Mouse (Mus musculus): ENCODE data around the gene Gfer.
A peak's percentile ranks its signal among the peaks of the same experiment; 100 is the strongest.
"Not testable (repeated sequence)": the region's sequence is repeated elsewhere in the genome, so short reads cannot be mapped to it uniquely, and the experiment has no call there.

Gene Gfer

DNA sequence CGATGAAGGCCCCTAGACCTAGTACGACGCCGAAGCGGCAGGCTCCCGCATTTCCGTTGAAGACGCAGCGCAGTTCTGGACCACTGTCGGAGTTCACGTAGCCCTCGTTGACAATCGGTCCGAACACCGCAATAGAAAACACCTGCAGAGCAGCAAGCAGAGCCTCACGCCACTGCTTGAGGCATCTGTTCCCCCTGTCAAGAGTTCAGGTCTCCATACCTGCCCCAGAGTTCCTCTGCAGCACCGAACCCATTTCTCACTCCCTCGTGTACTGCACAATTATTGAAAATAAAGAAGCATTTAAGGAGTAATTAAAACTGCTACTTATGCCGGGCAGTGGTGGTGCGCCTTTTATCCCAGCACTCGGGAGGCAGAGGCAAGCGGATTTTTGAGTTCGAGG is 8.4 kb downstream of the Gfer start:
- DNase-seq (ENCODE audit: low spot score in 2 of 2) = no peak

- DNase-seq (ENCODE audit: low spot score in 2 of 2) = peak in 1 of 2 experiments; percentile 39
These were observed 8.8 kb downstream of the Gfer start for GRCm38 (mm10) chr17:24687146-24687595.

DNA sequence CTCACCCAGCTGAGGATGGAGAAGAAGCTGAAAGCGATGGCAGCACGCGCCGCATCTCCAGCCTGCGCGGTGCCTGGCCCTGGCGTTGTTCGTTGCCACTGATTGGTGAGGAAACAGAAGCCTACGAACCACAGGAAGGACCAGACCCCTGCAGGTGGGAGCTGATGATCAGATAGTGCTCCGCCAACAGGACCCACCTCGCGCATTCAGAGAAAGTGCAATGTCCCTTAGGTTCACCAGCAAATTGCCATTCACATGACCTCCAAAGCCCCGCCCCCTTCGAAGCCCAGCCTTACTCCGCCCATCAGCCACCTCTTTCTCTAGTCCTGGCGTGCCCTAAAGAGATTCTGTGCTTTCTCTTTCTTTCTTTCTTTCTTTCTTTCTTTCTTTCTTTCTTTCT is 9.4 kb downstream of the Gfer start:
- no peak for DNase-seq (ENCODE audit: low spot score in 2 of 2)

- no peak for DNase-seq (ENCODE audit: low spot score in 2 of 2)
These were observed 18.4 kb downstream of the Gfer start for GRCm38 (mm10) chr17:24677500-24678080.

GRCm38 (mm10) chr17:24676877-24677276 is 19.1 kb downstream of the Gfer start:
- no peak for DNase-seq (ENCODE audit: low spot score in 2 of 2)

GRCm38 (mm10) chr17:24676187-24676586 is 19.8 kb downstream of the Gfer start:
- peak; percentile 67 to 77 for DNase-seq (ENCODE audit: low spot score in 2 of 2)

DNA sequence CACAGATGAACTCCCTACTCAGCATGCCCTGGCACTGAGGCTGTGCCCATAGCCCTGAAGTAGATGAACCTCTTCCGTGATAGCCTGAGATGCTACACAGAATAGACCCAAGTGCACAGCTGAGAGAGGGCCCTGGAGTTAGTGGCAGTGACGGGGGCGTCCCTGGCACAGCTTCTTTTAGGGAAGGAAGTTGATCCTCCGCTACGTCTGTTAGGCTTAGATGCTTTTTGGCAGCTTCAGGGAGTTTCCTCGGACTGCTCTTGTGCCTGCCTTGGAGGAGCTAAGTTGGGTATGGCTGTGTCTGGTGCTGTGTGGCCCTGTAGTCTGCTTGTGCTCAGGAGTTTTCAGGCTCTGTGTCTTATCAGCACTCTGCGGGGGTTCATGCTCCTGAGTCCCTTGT is 21.7 kb downstream of the Gfer start:
- peak; percentile 53 for DNase-seq (ENCODE audit: low spot score in 2 of 2)

DNA sequence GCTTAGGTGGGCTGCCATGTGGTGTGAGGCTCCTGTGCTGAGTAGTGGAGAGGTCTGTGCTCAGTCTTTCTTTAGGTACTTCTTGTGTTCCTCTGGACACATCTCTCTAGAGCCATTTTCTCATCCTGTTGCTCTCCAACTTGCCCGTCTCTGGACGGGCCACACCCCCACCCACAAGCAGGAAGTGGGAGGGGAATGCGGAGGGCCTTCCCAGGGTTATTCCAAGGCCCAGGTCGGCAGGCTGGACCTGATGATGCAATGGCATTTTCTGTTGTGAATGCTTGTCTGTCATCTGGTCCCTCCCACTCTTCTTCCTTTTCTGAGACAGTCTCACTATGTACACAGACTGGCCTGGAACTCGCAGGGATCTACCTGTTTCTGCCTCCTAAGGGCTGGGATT is 23.8 kb downstream of the Gfer start:
- DNase-seq (ENCODE audit: low spot score in 2 of 2) = no peak

GRCm38 (mm10) chr17:24671346-24671745 is 24.6 kb downstream of the Gfer start:
- DNase-seq (ENCODE audit: low spot score in 2 of 2) = no peak

- DNase-seq (ENCODE audit: low spot score in 2 of 2) = no peak
These were observed 25.6 kb downstream of the Gfer start for GRCm38 (mm10) chr17:24670246-24670844.

- peak; percentile 89 to 93 for DNase-seq (ENCODE audit: low spot score in 2 of 2)
These were observed 26.3 kb downstream of the Gfer start, which contains the start of gene Zfp598 for GRCm38 (mm10) chr17:24669545-24670245. Gene Zfp598, plus strand, starts transcription at chr17:24669687.

DNA sequence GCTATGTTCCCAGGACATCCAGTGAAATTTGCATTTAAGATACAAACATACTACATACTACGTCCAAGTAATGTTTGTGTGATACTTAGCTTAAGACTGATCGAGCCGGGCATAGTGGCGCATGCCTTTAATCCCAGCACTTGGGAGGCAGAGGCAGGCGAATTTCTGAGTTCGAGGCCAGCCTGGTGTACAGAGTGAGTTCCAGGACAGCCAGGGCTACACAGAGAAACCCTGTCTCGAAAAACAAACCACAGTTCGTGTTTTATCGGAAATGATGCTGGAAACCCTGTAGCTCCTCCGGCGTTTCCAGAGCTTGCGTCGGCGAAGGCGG is 26.8 kb downstream of the Gfer start:
- DNase-seq (ENCODE audit: low spot score in 2 of 2) = not testable (repeated sequence)

DNA sequence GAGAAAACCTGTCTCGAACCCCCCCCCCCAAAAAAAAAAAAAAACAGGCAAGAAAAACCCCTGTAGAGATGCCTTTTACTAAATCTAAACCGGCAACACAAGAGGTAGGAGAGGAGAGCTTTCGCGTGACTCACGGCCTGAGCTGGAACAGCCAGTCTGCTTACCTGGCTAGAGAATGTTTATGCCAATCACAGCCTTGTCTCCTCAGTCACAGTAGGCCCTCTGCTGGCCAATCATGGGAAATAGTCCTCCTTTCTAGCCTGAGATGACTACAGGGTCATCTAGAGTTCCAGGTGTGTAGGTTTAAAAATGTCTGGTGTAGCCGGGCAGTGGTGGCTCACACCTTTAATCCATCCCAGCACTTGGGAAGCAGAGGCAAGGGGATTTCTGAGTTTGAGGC is 28.5 kb downstream of the Gfer start:
- DNase-seq (ENCODE audit: low spot score in 2 of 2) = peak in 1 of 2 experiments; percentile 71

DNA sequence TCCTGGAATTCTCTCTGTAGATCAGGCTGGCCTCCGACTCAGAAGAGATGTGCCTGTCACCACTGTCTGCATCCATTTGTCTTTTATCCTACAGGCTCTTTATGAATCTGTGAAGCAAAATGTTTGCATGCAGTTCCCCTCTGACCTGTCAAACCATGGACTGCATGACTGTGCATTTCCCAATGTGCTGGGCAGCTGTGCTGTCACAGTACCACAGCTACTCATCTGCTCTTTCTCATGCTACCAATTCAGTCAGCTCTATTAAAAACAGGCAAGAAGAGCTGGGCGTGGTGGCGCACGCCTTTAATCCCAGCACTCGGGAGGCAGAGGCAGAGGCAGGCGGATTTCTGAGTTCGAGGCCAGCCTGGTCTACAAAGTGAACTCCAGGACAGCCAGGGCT is 28.9 kb downstream of the Gfer start:
- DNase-seq (ENCODE audit: low spot score in 2 of 2) = not testable (repeated sequence)

- no peak for DNase-seq (ENCODE audit: low spot score in 2 of 2)
These were observed 37.8 kb downstream of the Gfer start, which contains the start of gene Npw for GRCm38 (mm10) chr17:24658017-24658758. Gene Npw, minus strand, starts transcription at chr17:24658457.

DNA sequence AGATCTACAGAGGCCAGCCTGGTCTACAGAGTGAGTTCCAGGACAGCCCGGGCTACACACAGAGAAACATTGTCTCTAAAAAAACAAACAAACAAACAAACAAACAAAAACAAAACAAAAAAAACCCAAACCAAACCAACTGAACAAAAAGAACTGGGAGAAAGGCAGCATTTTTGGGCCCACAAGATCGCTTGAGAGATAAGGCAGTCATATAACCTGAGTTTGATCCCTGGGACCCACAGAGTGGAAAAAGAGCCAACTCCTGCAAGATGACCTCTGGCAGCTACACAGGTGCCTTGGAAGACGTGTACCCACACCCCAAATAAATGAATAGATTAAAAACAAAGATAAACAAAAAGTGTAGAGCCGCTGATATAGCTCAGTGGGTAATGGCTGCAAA is 41.0 kb downstream of the Gfer start:
- DNase-seq (ENCODE audit: low spot score in 2 of 2) = no peak

- DNase-seq (ENCODE audit: low spot score in 2 of 2) = peak; percentile 58 to 62
These were observed 41.8 kb downstream of the Gfer start for GRCm38 (mm10) chr17:24653967-24654710.

- DNase-seq (ENCODE audit: low spot score in 2 of 2) = no peak
These were observed 44.1 kb downstream of the Gfer start for GRCm38 (mm10) chr17:24651835-24652234.

DNA sequence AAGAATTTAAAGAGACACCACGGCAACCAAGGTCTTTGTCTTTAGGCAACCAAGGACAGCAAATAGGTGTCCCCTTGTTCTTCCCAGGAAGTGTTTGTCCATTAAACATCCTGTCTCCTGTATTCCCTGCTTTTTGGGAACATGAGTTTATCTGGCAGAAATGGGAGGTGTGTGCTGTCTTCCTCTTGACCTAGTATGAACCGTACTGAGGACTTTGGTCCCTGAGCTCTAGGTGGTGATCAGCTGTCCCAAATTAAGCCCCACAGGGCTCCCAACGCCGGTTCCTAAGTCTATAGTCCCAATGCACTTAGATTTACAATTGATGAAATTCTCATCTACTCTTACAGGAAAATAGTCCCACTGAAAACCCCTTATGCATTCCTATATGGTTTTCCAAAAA is 45.2 kb downstream of the Gfer start:
- DNase-seq (ENCODE audit: low spot score in 2 of 2) = no peak

DNA sequence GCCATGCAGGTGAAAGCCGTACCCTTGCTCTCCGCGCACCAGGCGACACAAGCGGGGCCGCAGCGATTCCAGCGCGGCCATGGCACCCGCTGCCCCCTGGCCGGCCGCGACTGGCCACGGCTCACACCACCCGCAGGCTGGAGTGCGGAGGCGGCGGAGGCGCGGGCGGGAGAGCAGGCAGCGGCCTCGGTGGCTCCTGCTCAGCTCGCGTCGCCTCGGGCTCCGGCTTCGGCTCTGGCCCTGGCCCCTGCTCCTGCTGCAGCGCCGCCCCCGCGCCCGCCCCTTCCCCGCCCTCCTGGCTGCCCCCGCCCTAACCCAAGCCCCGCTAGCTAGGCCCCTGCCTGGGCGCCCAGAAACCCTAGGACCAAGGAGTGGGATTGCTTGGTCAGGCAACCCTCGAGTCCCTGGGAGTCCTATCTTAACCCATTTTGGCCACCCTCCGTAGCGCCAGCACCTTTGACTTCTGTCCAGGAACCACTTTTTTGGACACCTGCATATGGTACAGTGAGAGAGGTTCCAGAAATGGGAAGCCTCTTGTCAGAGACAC is 45.8 kb downstream of the Gfer start, which contains the start of gene Slc9a3r2:
Gene Slc9a3r2 (minus strand): TSS at position 258 of the 547 bp plus-strand sequence.
- no peak for DNase-seq (ENCODE audit: low spot score in 2 of 2)

DNA sequence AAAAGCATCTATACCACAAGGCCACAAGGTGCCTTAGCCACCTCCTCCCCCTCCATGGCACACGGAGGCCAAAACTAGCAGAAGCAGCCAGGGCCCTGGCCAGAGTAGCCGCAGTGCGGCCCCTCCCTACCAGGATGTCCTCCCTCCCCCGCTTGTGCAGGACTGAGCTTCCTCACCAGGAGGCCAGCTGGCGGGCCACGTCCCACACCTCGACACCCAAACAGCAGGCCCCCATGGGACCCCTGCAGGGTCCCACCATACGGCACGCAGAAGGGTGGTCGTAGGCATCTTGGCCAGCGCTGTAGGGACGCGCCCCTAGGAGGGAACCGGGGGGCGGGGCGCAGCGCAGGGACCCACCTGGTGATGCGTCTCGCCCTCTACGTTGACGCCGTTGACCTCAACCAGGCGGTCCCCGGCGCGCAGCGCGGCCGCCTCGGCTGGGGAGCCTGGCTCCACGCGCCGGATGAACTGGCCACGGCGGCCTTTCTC is 46.3 kb downstream of the Gfer start:
- no peak for DNase-seq (ENCODE audit: low spot score in 2 of 2)

All from right cerebral cortex, adult 2 months (tissue).